Mouse (Mus musculus) cerebellum, adult 8-10 months (tissue): ENCODE data around the gene Hoxb4.

ENCODE experiments used
- DNase-seq: peaks from one replicate; pipeline ENCODE4 v3.0.0; 2022

The Hoxb4 gene

DNA sequence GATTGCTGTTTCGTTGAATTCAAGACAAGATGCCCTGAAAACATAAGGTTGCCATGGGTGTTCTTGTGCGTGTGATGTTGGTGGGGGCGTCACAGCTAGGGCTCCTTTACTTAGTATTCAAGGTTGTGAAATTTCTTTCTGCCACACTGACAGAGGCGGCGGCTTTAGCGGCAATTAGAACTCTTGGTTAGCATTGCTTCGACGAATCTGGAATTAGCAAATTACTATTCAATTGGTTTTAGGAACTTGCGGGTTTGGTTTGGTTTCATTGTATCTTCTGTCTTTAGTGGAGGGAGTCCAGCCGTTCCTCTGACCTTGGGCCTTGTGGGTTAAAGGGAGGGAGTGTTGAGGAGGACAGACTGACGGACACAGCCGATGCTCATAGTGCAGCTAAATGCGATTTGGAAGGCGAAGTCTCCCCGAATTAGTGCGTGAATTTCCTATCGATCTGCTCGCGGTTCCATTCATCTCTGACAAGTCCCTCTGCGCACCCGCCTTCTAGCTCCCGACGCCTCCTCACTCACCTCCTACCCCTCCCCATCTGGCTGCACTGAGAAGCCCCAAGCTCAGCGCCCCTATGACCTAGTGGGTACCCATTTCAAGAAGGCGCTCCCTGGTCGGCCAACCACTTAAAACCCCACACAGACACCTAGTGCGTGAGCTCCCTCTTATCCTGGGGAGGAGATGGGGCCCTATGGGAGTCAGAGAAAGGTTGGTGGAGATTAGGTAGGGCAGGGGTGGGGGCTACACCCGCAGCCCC, at the start of gene Hoxb4:
Hoxb4 (plus strand) TSS at position 660 of the 760 bp plus-strand sequence.
- DNase-seq = no peak

DNA sequence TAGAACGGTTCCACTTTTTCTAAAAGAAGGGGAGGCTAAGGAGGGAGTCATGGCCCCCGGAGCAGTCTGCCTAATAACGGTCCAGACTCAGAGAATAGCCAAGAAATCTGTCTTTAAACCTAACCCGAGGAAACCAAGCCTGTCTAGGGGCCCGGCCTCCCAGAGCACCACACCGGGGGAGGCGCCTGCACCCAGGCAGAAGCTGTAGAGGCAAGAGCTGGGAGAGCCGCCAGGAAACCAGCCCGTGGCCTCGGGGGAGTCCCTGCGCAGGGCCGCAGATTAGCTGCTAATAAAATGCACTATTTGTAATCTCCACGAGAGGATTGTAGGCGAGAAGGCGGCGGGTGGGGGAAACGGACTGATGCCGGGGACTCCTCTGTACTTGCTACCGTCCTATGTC, 48.2 kb upstream of the Hoxb4 start:
- DNase-seq = no peak

DNA sequence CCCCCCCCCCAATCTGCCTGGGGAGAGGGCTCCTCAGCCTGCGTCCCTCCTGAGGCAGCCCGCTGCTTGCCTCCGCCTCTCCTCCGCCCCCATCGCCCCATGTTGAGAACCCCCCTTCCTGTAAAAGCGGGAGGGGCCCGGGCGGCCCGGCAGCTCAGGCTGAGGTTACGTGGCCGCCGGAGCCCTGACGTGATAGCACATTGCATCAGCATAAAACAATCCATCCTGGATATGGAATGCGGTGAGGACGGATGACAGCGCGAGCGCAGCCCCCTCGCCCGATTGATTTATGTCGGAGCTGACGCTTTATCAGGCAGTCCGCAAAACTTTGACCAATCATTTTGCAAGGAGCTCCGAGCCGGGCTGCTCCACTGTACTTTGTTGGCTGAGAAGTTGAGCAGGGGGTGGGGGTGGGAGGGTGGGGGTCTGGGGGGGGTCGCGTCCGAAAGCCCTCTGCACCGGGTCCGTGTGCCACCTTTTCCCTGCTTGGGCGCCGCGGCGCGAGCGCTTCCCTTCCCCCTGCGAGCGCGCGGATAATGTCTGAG, 47.0 kb upstream of the Hoxb4 start, which contains the start of gene Hoxb9:
Hoxb9 (plus strand) TSS at position 462 of the 545 bp plus-strand sequence.
- no peak for DNase-seq

DNA sequence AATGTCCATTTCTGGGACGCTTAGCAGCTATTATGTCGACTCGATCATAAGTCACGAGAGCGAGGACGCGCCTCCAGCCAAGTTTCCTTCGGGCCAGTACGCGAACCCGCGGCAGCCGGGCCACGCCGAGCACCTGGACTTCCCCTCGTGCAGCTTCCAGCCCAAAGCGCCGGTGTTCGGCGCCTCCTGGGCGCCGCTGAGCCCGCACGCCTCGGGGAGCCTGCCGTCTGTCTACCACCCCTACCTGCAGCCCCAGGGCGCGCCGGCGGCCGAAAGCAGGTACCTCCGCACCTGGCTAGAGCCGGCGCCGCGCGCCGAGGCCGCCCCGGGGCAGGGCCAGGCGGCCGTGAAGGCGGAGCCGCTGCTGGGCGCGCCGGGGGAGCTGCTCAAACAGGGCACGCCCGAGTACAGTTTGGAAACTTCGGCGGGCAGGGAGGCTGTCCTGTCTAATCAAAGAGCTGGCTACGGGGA, 46.5 kb upstream of the Hoxb4 start:
- no peak for DNase-seq

DNA sequence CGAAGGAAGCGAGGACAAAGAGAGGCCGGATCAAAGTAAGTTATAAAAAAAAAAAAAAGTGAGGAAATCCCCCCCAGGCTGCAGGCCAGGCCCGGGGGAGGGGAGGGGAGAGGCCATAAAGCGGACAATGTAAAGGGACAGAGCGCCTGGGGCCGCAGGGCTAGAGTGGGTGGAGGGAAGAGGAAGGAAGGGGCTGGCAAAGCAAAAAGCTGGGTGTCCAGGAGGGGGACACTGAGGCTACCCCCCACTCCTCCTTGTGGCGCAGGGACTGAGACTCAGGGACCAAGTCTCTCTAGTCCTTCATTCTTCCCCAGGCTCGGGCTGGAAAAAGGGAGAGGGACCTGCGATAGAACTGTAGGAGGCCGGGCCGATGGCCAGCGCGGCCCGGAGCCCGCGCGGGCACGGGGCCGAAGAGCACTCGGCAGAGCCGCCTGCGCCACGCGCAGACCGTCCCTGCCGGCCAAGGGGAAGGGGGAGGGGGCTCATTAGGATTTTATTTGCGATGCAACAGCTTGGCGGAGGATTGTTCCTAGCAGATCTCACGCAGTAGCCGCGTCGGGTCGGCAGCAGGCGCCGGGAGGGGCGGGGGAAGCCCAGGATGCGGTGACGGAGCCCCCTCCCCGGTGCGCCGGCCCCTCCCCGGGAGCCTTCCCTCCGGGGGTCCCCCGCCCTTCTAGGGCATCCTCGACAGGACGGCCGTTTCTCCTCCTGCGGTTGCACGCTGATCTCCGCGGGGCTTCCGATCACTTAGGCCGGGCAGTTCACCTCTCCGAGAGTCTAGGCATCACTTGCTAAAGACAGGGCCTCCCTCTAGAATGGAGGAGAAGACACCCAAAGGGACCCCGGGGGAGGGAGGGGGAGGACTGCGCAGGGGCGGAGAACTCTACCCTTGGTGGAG, 45.8 kb upstream of the Hoxb4 start:
- no peak for DNase-seq

DNA sequence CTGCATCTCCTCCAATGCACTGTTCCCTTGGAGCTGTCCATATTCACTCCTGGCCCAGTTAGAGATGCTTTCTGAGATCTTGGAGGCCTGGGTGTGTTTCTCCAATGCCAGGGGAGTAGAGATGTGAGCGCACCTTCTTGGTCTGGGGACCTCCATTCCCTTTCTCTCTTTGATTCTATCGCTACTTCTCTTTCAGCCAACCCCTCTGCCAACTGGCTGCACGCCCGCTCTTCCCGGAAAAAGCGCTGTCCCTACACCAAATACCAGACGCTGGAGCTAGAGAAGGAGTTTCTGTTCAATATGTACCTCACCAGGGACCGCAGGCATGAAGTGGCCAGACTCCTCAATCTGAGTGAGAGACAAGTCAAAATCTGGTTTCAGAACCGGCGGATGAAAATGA, 43.6 kb upstream of the Hoxb4 start:
- DNase-seq = no peak

DNA sequence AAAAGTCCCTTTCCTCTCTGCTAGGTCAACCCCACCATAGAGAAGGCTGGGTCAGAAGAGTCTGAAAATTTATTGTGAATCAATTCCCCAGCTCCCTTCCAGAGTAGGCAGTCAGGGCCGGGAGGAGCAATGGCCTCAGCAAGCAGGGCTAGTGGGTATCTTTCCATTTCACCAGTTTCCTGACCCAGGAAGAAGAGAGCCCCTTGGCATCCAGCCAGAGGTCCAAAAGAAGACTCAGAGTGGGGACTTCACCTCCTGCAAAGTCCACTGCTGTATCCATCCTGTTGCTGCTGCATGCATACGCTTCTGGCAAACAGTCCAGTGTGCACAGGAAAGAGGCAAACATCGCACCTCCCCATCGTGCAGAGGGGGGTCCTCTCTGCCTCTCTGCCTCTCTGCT, 42.2 kb upstream of the Hoxb4 start:
- DNase-seq = no peak

DNA sequence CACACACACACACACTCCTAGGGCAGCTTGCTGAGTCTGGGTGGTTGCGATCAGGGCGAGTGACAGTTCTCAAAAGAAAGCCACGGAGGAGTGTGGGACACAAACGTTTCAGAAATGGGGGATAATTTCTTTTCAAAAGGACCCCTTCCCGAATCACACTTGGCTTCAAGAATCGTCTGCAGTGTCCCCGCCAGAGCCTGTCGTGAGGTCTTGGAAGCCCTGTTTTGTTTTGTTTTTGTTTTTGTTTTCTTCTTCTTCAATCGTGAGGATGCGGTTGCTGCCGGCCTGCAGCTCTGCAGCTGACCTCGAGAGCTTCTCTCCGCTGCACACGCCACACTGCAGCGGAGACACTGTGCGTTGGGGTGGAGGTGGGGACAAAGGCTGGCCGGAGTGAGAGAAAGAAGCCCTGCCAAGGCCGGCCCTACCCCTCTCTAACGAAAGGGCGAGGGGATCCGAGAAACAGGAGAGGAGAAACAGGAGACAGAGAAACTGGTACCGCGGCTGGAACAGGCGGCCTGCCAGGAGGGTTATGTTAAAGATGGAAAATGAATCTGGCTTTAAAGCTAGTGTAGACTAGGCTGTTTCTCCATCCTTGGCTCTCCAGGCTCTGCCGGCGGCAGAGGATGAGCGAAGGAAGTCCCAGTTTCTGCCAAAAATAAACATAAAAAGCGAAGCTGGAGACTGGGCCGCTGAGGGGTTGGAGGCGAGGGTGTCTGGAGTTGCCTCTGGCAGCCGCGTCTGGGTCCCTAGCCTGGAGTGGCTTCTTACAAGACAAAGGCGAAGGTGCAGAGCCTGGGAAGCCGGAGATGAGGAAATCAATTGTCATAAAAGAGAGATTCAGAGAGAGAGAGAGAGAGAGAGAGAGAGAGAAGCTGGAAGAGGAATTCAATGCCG, 40.7 kb upstream of the Hoxb4 start:
- DNase-seq = no peak

DNA sequence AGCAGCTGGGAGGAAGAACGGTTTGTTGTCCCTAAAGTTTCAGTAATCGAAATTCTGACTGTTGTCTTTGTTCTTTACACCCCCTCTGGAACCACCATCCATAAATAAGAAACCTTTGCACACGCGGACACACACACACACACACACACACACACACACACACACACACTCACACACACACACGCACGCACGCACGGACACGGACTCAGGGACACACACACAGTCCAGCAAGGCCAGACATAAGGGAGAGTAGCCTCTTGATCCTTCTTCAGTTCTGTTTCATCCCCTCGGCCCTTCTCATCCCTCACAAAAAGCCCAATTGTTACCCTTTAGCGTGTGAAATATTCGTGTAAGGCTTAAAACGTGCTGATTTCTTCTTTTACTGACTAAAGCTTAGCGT, 39.7 kb upstream of the Hoxb4 start:
- DNase-seq = no peak

DNA sequence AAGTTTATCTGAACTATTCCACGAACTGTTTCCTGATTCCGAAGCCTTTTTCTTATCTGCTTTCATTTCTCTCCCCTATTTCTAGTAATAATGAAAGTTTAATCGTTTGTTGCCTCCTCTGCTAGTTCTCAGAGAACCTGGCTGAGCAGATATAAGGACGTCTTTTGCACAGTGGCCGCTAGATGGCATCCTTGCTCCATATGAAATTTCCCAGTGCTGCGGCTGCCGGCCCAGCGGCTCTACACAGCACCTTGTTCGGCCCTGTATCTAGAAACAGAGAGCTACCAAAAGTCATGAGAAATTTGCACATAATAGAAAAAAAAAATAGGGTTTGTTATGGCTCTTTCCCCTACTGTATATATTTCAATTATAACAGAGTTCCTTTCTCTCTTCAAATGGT, 39.3 kb upstream of the Hoxb4 start:
- DNase-seq = peak; percentile 82

DNA sequence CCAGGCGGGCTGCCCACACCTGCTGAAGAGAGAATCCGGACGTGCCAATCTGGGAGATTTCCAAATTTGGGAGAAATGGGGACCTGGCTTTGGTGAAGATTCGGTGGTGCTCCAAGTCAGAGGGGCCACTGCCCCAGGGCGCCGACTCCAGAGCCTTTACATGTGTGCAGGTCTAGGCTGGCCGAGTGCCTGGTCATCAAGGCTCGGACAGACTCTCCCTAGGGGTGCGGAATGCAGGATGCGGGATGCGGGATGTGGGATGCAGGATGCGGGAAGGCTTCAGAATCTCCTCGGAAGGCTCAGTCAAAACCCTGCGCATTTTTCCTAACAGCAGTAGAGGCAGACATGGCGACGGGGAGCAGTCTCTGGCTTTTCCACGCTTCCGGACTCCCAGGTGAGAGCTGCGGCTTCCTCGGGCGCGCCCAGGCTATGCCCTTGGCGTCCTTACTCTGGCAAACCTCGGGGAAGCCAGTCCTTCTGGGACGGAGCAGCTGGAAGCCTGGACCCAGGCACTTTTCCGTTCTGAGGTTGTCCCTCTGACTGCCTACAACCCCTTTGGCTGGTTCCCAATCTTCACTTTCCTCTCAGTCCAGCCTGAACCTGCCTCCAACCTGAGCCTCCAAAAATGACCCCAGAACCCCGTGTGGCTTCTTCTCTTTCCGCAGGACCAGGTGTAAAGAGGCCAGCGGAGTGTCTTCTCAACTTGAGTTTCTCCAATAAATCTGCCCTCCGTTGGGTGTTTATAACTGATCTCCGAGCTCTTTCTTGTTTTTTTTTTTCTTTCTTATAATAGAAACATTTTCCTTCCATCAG, 38.4 kb upstream of the Hoxb4 start:
- DNase-seq = no peak

DNA sequence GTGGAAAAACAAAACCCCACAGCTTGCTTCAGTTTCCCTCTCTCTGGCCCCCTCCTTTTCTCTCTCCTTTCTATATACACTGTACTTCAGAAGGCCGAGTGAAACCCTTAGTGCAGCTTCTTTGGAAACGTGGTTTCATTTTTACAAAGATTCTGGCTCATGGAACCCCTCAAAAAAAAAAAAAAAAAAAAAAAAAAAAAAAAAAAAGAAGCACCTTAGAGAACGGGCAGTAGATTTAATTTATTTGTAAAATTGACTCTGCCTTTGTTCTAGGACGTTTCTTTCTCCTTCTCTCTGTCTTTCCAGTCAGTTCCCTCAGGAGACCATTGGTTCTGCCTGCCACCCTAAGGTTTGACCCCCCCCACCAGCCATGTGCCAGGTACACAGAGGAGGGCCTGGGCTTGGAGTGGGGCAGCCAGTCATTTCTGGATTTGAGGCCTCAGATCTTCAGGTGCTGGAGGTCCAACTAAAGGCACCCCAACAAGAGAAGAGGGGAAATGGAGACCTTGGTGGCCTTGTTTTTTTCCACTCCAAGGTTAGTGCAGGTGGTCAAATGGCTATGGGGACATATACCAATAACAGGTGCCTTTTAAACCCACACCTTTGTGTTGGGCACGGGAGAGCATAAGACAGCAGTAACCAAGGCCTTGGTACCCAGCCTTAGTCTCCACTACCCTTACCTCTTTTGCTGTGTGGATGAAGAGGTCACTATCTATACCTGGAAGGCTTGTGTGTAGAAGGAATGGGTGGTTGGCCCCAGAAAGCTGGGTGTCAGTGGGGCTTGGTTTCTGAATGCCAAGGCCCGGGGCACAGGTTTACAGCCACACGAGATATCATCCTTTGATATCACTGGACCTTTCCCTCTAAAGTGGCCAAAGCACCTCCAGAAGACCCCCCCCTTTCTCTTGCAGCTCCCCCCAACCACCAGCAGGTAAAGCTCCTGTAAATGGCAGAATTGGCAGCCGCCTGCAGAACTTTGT, 37.4 kb upstream of the Hoxb4 start:
- DNase-seq = no peak

DNA sequence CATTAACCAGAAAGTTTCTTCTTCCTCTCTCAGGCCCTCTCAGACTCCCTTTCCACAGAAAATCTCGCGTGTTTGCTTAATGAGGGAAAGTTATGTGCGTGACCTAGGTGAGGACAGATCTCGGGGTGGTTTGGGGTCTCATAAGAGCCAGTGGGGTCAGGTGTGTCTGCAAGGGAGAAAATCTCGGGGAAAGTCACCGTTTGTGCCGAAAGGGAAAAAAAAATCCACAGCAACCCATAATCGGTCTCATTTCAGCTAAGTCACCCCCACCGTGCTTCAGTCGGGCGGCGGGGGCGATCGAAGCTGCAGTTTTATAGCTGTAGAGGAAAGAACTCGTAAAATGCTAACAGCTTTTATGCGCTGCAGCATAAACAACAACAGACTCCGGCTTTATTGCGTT, 36.7 kb upstream of the Hoxb4 start:
- no peak for DNase-seq

DNA sequence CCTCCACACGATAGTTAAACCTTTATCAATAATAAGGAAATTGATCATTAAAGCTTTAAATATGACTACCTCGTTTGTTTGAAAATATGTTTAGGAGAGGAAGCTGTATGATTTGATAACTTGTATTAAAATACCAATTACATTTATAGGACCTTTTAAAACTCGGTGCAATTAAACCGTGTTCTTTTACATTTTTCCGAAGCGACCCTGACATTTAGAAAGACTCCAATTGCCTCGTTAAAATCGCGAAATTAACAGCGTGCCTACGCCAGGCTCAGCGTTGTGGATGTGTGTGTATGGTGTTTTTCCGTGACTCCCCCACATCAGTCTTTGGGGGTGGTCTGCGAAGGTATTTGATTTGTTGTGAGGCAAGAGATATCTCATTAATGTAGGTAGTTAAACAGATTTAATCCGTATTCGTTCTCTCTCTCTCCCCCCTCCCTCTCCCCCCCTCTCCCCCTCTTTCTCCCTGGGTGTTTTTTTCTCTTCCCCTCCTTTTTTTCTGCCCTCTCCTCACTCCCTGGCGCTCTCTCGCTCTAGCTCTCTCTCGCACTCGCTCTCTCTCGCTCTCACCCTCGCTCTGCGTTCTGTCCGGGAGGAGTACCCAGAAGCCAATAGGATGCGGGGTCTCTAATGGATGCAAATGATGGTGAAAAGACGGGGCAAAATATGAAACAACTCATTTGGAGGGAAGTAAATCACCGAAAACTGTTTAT, 36.1 kb upstream of the Hoxb4 start, which contains the start of gene Hoxb8:
Hoxb8 (plus strand) TSS at position 51 of the 716 bp plus-strand sequence.
- no peak for DNase-seq

DNA sequence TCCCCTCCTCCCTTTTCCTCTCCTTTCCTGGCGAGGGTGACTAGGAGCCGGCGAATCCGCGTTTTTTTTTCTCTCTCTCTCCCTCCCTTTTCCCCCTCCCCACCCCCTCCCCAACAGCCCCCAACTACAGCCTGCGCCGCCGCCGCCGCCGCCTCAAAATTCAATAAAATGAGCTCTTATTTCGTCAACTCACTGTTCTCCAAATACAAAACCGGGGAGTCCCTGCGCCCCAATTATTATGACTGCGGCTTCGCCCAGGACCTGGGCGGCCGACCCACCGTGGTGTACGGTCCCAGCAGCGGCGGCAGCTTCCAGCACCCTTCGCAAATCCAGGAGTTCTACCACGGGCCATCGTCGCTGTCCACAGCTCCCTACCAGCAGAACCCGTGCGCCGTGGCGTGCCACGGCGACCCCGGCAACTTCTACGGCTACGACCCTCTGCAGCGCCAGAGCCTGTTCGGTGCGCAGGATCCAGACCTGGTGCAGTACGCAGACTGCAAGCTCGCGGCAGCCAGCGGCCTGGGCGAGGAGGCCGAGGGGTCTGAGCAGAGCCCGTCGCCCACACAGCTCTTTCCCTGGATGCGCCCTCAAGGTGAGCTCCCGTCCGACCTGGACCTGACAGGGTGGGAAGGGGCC, 35.2 kb upstream of the Hoxb4 start:
- no peak for DNase-seq

DNA sequence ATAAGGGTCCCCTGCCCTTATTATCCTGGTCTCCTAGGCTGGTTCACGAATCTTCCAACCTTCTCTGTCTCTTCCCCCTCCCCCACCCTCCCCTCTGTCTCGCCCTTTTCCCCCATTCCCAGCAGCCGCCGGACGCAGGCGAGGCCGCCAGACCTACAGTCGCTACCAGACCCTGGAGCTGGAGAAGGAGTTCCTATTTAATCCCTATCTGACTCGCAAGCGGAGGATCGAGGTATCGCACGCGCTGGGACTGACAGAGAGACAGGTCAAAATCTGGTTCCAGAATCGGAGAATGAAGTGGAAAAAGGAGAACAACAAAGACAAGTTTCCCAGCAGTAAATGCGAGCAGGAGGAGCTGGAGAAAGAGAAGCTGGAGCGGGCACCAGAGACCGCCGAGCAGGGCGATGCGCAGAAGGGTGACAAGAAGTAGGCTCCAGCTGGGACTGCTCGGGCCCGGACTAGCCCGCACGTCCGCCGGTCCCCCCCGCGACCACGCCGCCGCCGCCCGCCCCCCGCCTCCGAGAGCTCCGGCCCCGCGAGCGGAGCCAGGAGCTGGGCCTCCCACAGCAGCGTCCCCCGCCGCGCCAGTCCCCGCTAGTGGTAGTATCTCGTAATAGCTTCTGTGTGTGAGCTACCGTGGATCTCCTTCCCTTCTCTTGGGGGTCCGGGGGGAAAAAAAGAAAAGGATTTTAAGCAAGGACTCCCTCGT, 33.9 kb upstream of the Hoxb4 start:
- no peak for DNase-seq

DNA sequence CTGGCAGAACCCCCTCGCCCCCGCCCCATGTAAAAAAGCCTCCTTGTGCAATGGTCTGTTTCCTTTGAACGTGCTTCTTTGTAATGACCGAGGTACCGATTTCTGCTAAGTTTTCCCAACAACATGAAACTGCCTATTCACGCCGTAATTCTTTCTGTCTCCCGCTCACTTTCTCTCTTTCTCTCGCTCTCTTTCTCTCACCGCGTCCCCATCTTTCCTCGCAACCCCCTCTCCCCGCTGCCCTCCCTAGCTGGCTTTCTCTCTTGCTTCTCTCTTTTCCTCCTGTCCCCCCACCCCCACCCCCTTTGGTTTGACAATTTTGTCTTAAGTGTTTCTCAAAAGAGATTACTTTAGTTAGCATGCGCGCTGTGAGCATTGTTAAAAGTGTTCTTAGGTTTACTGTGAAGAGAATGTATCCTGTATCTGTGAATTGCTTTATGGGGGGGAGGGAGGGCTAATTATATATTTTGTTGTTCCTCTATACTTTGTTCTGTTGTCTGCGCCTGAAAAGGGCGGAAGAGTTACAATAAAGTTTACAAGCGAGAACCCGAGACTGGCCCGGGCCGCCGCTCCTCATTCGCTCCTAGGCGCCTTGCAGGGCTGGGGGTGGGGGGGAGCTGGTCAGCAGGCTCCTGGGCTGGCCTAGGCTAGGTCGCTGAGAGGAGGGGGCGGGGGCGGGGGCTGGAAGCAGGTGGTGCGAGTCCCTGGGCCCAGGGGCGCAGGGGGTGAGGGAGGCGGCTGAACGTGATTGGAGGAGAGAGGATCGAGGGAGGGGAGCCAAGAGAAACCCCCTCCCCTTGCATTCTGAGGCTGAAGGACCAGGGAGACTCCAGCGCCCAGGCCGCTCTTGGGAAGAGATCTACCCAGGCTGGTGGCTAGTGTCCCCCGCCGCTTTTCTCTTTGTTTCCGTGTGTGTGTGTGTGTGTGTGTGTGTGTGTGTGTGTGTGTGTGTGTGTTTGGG, 33.0 kb upstream of the Hoxb4 start:
- DNase-seq = no peak
